Mouse (Mus musculus) limb, embryonic 13.5 days (tissue): ENCODE data around the gene Nlrc3. TPM values are rescaled to one million over a fixed set of nuclear protein-coding genes. Genes with fewer than 3 reads are reported as not detected.

Experiments
- ATAC-seq: fragments of 200-750 bp; cut with Nextera tagmentation; 2 replicates; pipeline ENCODE4 v1.8.0; 2017; ENCODE audit warnings: low read depth, moderate number of reproducible peaks, moderate TSS enrichment; ENCODE audit not compliant: low FRiP score
- H3K27ac ChIP-seq: fragments of 300-500 bp; sonication (generic); 2 replicates; pipeline ENCODE4 v1.5.1; 2015; ENCODE audit warnings: inconsistent platforms, mild to moderate bottlenecking, moderate library complexity
- H3K27me3 ChIP-seq: fragments of 300-500 bp; sonication (generic); 2 replicates; pipeline ENCODE4 v1.6.1; 2015; ENCODE audit warnings: mild to moderate bottlenecking, inconsistent platforms
- H3K36me3 ChIP-seq: fragments of 300-500 bp; sonication (generic); 2 replicates; pipeline ENCODE4 v1.6.1; 2015; ENCODE audit warnings: inconsistent platforms, mild to moderate bottlenecking, moderate library complexity
- H3K4me1 ChIP-seq: fragments of 300-500 bp; sonication (generic); 2 replicates; pipeline ENCODE4 v1.6.1; 2015; ENCODE audit warnings: inconsistent platforms
- H3K4me2 ChIP-seq: fragments of 300-500 bp; sonication (generic); replicated peaks from 2 replicates; pipeline ENCODE4 v1.6.1; 2015; ENCODE audit warnings: inconsistent platforms, mild to moderate bottlenecking, moderate library complexity
- H3K4me3 ChIP-seq: fragments of 300-500 bp; sonication (generic); 2 replicates; pipeline ENCODE4 v1.5.1; 2015; ENCODE audit warnings: moderate library complexity, mild to moderate bottlenecking, inconsistent platforms
- H3K9ac ChIP-seq: fragments of 300-500 bp; sonication (generic); 2 replicates; pipeline ENCODE4 v1.6.1; 2015; ENCODE audit warnings: mild to moderate bottlenecking, inconsistent platforms
- H3K9me3 ChIP-seq: fragments of 300-500 bp; sonication (generic); 2 replicates; pipeline ENCODE4 v1.6.1; 2016; ENCODE audit warnings: inconsistent platforms
- WGBS: fragments of 180-500 bp; shearing (Covaris S2); methylation state at CpG from one replicate; pipeline ENCODE4 v1.1.7; 2015; 5-methylcytosine and 5-hydroxymethylcytosine counted together
- microRNA-seq: library from miRNA; unstranded; fragments of <30 nt; microRNA quantifications from one replicate; pipeline ENCODE4, GENCODE M21; 2016
- polyA plus RNA-seq: library from polyadenylated mRNA; unstranded; fragments of >200 nt; fragmentation: Nextera tagmentation; extraction: Ambion mirVana; gene quantifications from 2 replicates; pipeline ENCODE4 v1.2.1, GENCODE M21; 2015

Nlrc3 gene
- polyA plus RNA-seq, 1 experiment from 2014 or later, result 0.87 TPM

DNA sequence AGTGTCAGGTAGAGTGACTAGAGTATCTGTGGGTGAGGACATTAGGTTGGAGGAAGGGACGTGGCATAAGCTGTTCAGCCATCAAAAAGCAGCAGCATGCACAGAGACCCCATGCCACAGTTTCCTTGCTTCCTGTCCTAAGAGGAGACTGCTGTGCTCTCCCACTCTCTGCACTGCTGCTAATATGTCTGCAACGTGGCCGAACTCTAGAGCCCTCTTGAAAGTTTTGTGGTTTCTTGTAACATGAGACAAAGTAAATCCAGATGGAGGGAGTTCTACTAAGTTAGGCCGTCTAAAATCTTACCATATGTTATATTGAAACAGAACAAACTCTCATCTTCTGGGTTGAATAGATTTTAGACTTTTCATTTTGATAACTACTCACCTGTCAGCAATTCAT is 52.5 kb downstream of the Nlrc3 start:
- Histone ChIP-seq H3K4me3 (no peak overlapping the region), H3K27me3 (no peaks in the 10 kb centered on the region), H3K4me2 (no peak overlapping the region), H3K27ac (peak overlapping the region; percentile 80), H3K9me3 (no peaks in the 10 kb centered on the region), H3K36me3 (peaks cover 82% of the 10 kb centered on the region), H3K4me1 (0 out of 2 replicates have a peak, but pooled peaks cover 6% of the 10 kb centered on the region), H3K9ac (no peak overlapping the region)
- ATAC-seq, result peak; percentile 87
- 16% methylated on average over 4 of the region's 4 CpGs for WGBS

DNA sequence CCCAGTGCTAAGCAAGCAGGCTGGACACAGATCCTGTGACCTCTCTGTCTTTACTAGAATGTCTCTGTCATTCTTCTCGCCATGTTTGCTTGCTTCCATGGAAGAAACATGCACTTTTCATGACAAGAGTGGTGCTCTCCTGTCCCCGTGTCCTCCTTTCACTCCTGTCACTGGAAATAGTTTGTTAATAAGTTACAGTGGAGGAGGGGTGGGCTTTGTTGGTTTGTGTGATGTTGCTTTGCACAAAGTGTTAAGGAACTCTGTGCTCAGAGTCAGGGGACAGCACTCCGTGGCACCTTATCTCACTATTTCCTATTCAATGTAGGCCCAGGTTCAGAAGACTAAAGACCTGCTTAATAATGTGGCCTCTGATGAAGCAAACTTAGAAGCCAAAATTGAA is 52.9 kb downstream of the Nlrc3 start:
- WGBS, result 80% methylated on average over 3 of the region's 3 CpGs
- H3K4me3 ChIP-seq, result no peak overlapping the region
- no peak overlapping the region for H3K4me2 ChIP-seq
- H3K36me3 ChIP-seq, result peaks cover 82% of the 10 kb centered on the region
- H3K9me3 ChIP-seq, result no peaks in the 10 kb centered on the region
- ATAC-seq, result no peak
- 0 out of 2 replicates have a peak, but pooled peaks cover 6% of the 10 kb centered on the region for H3K4me1 ChIP-seq
- H3K27ac ChIP-seq, result peak overlapping the region; percentile 80
- H3K9ac ChIP-seq, result no peak overlapping the region
- H3K27me3 ChIP-seq, result no peaks in the 10 kb centered on the region

DNA sequence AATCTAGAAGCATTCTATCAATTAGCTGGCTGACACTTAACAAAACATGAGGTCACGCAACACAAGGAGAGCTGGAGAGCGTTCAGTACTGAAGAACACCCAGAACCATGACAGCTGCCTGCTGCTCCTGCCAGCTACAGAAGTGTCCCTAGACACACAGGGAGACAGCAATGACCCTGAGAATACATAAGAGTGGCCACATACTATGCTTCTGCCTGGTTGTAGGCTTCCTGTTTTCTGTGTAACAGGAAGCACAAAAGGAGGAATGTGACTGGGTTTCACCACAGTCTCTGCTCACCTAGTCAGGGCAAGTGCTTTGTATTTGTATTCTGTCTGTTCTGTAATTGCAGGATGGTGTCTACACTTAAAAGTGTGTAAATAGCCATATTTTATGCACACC is 55.7 kb downstream of the Nlrc3 start:
- H3K27ac ChIP-seq, result no peak overlapping the region
- H3K9ac ChIP-seq, result no peak overlapping the region
- no peak overlapping the region for H3K4me3 ChIP-seq
- peaks cover 81% of the 10 kb centered on the region for H3K36me3 ChIP-seq
- WGBS, result 98% methylated on average over 2 of the region's 2 CpGs
- H3K27me3 ChIP-seq, result no peaks in the 10 kb centered on the region
- H3K4me1 ChIP-seq, result 0 out of 2 replicates have a peak, but pooled peaks cover 6% of the 10 kb centered on the region
- H3K4me2 ChIP-seq, result no peak overlapping the region
- H3K9me3 ChIP-seq, result no peaks in the 10 kb centered on the region
- no peak for ATAC-seq

DNA sequence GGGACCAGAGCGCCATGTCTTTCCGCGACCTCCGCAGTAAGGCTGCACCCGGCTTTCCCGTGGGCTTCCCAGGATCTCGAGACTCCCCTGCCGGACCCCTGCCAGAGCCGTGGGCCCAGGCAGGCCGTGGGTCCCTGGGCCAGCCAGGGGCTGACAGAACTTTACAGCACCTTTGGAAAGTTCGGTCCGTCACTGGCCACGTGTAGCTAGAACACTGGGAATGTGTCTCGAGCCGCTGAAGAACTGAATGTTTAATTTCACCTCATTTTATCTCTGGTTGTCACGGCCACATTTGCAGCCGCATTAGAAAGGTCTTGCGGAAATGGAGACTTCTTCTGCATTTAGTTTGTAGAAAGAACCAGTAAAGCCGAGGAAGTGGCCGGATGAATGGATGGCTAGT is 67.3 kb downstream of the Nlrc3 start:
- WGBS, result 8% methylated on average over 20 of the region's 20 CpGs

DNA sequence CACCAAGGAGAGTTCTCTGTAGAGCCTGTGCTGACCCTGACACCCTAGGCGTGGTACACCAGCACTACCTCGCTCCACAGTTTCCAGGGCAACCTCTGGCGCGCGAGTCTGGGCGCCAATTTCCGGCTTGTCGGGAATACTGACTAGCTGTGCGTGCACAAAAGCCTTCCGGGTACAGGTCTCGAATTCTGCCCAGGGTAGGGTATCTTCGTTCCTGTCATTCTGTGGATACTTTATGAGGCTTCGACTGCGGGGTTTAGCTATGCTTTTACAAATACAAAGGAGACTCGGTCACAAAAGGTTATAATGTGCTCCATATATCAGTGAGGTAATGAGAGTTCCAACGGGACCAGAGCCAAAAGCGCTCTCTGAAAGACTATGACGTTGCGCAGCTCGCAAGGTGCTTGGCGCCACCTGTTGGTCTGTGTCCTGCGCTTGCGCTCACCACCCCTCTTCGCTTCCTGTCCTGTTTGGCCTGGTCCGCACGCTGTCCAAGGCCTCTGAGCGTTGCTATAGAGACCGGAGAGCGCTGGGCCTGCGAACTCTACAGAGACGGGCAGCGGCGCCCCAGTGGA is 67.8 kb downstream of the Nlrc3 start, which contains the start of the genes 1700037C18Rik and Cluap1:
Gene 1700037C18Rik, minus strand, starts transcription at position 153 of the 575 bp plus-strand sequence.
Gene Cluap1, plus strand, starts transcription at position 265 of the 575 bp plus-strand sequence.
- peak; percentile 96 for ATAC-seq
- no peaks in the 10 kb centered on the region for H3K27me3 ChIP-seq
- H3K27ac ChIP-seq, result peak within 1 kb of the TSS; percentile 44; the same call in 1 of the 2 replicates
- H3K4me1 ChIP-seq, result peaks cover 5% of the 10 kb centered on the region
- WGBS, result 0% methylated on average over 33 of the region's 33 CpGs
- peak within 1 kb of the TSS; percentile 71 for H3K4me3 ChIP-seq
- peaks cover 51% of the 10 kb centered on the region for H3K36me3 ChIP-seq
- H3K9me3 ChIP-seq, result no peaks in the 10 kb centered on the region
- H3K9ac ChIP-seq, result peak within 1 kb of the TSS; percentile 85
- H3K4me2 ChIP-seq, result peak within 1 kb of the TSS; percentile 78

More for the DNA sequence above, 67.3 kb downstream of the Nlrc3 start:
- H3K27ac ChIP-seq, result peak overlapping the region; percentile 44; the same call in 1 of the 2 replicates
- no peak for ATAC-seq
- no peaks in the 10 kb centered on the region for H3K9me3 ChIP-seq
- no peaks in the 10 kb centered on the region for H3K27me3 ChIP-seq
- peak overlapping the region; percentile 78 for H3K4me2 ChIP-seq
- H3K36me3 ChIP-seq, result peaks cover 51% of the 10 kb centered on the region
- peak overlapping the region; percentile 85 for H3K9ac ChIP-seq
- peaks cover 5% of the 10 kb centered on the region for H3K4me1 ChIP-seq
- H3K4me3 ChIP-seq, result peak overlapping the region; percentile 71

DNA sequence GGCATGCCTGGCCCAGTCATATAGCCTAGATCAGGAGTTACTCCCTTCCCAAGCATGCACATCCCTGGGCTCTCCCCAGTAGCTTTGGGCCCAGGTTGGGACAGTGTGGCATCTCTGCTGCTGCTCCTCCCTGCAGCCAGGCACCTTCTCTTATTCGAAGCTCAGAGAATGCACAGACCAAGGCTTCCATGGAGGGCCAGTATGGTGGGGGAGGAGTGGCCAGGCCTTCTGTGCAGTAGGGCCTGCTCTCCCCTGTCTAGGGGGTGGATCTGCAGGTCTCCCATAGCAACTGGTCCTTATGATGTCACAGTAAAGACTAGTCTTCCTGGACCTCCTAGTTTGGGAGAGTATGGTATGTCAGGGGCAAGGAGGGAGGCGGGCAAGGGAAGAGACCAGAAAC is 69.0 kb downstream of the Nlrc3 start:
- Histone ChIP-seq H3K9ac (no peak overlapping the region), H3K9me3 (no peaks in the 10 kb centered on the region), H3K27me3 (no peaks in the 10 kb centered on the region), H3K27ac (no peak overlapping the region), H3K4me2 (peak overlapping the region; percentile 78; the same call in 1 of the 2 replicates), H3K36me3 (peaks cover 51% of the 10 kb centered on the region), H3K4me1 (peaks cover 5% of the 10 kb centered on the region), H3K4me3 (0 out of 2 replicates have a peak overlapping the region, but pooled peaks have one; percentile 71)
- WGBS, result 89% methylated on average over 2 of the region's 2 CpGs
- ATAC-seq, result no peak

DNA sequence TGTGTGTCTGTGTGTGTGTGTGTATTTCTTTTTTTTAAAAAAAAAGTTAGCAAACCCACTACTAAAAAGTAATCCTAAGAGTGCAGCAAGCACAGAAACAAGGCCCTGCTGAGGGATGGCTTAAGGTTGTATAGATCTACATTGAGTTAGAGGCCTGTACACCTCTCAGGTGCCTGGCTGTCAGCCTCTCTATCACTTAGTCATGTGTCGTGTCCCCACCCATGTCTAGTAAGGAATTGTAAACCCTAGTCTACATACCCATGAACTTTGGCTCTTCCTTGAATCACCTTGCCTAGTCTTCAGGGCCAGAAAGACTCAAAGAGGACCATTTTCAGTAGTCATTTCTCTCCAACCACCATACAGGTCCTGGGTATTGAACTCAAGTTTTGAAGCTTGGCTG is 79.9 kb downstream of the Nlrc3 start:
- Histone ChIP-seq H3K9me3 (no peaks in the 10 kb centered on the region), H3K27me3 (no peaks in the 10 kb centered on the region), H3K4me3 (no peak overlapping the region), H3K4me2 (no peak overlapping the region), H3K36me3 (peaks cover 70% of the 10 kb centered on the region), H3K27ac (no peak overlapping the region), H3K4me1 (no peaks in the 10 kb centered on the region), H3K9ac (no peak overlapping the region)
- WGBS, result 95% methylated on average over 1 of the region's 1 CpGs
- ATAC-seq, result no peak

DNA sequence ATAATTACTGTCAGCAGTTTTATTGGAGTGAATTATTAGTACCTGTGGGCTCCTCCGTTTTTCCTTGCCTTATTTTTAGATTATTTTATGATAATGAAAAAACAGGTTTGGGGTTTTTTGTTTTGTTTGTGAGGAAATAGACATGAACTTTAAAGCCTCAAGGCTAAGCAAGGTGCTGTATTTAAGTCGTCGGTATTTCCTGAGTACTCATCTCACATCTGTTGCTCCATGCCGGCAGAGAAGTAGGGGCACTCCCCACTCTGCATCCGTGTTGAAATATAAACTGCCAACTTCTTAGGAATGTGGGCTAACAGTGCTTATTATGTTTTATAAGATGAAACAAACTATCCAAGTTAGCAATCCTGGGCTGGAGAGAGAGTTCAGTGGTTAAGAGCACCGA is 80.4 kb downstream of the Nlrc3 start:
- Histone ChIP-seq H3K27ac (no peak overlapping the region), H3K4me2 (no peak overlapping the region), H3K9me3 (no peaks in the 10 kb centered on the region), H3K27me3 (no peaks in the 10 kb centered on the region), H3K9ac (no peak overlapping the region), H3K4me3 (no peak overlapping the region), H3K36me3 (peaks cover 65% of the 10 kb centered on the region), H3K4me1 (no peaks in the 10 kb centered on the region)
- no peak for ATAC-seq
- 84% methylated on average over 6 of the region's 6 CpGs for WGBS

DNA sequence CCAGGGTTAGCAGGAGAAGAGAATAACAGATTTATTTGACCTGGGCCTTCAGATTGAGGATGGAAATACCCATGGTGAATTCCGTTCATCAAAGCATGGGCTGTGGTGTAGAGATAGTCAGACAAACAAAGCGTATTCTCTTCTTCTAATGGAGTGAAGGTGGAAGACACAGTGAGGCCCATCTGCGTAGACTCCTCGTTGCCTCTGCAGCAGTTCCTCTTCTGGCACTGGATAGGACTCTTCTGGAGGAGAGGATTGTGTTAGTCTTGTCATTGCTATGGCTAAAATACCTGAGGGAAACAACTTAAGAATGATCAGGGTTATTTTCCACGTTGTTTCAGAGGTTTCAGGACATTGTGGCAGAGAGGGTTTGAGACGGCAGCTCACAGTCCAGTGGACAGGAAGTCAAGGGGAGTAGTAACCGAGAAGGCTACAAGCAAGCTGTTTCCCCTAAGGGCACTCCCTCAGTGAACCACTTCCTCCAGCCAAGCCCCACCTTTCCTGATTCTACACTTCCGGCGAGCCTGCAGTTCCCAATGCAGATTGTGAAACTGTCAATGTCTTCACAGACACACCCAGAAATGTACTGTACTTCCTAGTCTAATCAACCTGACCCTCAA is 81.1 kb downstream of the Nlrc3 start:
- Histone ChIP-seq H3K9me3 (no peaks in the 10 kb centered on the region), H3K4me1 (no peaks in the 10 kb centered on the region), H3K27ac (no peak overlapping the region), H3K9ac (no peak overlapping the region), H3K4me2 (no peak overlapping the region), H3K4me3 (no peak overlapping the region), H3K36me3 (peaks cover 57% of the 10 kb centered on the region), H3K27me3 (no peaks in the 10 kb centered on the region)
- ATAC-seq, result no peak
- 70% methylated on average over 9 of the region's 9 CpGs for WGBS

Small RNAs within 50 kb of the gene (microRNA-seq; reads per million reads assigned to microRNA genes)
- not detected for gene Gm23493

Other genes starting within 250 kb of the Nlrc3 start
- gene Zfp263, start 232.5 kb downstream of the Nlrc3 start, polyA plus RNA-seq, result 58.6 and 59.4 TPM in 2 replicates
- gene Olfr15, start 145.8 kb downstream of the Nlrc3 start, polyA plus RNA-seq, result not detected in 2 replicates
- gene Zfp174, start 129.4 kb downstream of the Nlrc3 start, polyA plus RNA-seq, result 1.6 and 1.8 TPM in 2 replicates
- 55.8 and 59.1 TPM in 2 replicates for gene Naa60, start 104.3 kb downstream of the Nlrc3 start, polyA plus RNA-seq
- gene Zfp597, start 92.1 kb downstream of the Nlrc3 start, polyA plus RNA-seq, result 6.1 and 6.4 TPM in 2 replicates
- 4.3 and 6.2 TPM in 2 replicates for gene Gm20695, start 92.0 kb downstream of the Nlrc3 start, polyA plus RNA-seq
- 6.9 and 8.1 TPM in 2 replicates for gene 1700037C18Rik, start 67.9 kb downstream of the Nlrc3 start, polyA plus RNA-seq
- gene Cluap1, start 67.8 kb downstream of the Nlrc3 start, polyA plus RNA-seq, result 31.1 and 31.3 TPM in 2 replicates
- 16.7 and 18.6 TPM in 2 replicates for gene Slx4, start 27.1 kb upstream of the Nlrc3 start, polyA plus RNA-seq
- 6.2 and 6.7 TPM in 2 replicates for gene Dnase1, start 60.3 kb upstream of the Nlrc3 start, polyA plus RNA-seq
- gene Trap1, start 101.2 kb upstream of the Nlrc3 start, polyA plus RNA-seq, result 77.5 and 85.2 TPM in 2 replicates
- 44.3 and 47.0 TPM in 2 replicates for gene Crebbp, start 237.4 kb upstream of the Nlrc3 start, polyA plus RNA-seq